9 mouse cellular contexts compared by ENCODE assay signal in genomic region chr4:49519476-49519875, GRCm38 (mm10). TPM values are rescaled to one million over a fixed set of nuclear protein-coding genes. Genes with fewer than 3 reads are reported as not detected.
DNase-seq lines count a peak whose midpoint lies in the region; ATAC-seq lines count a peak whose summit lies in the region.
"Had no signal": no experiment of that assay in that cellular context is flagged by ENCODE, and none has a peak within 500 bp of the region (broad histone marks: within the 10 kb centered on the region; RNA-seq: fewer than 3 reads in every experiment).

No protein-coding gene starts in this region.

- peak overlapping the region; percentile 58 for H3K4me2 ChIP-seq in lung, embryonic 15.5 days
- 0 out of 2 replicates have a peak overlapping the region, but pooled peaks have one; percentile 10 for H3K4me2 ChIP-seq in limb, embryonic 15.5 days

- H3K27ac ChIP-seq in lung, embryonic 15.5 days: no peak overlapping the region
- no peak overlapping the region for H3K27ac ChIP-seq in limb, embryonic 15.5 days

- 80% methylated on average over 5 of the region's 5 CpGs for WGBS in lung, embryonic 15.5 days
- WGBS in limb, embryonic 15.5 days: 73% methylated on average over 5 of the region's 5 CpGs

- no peak overlapping the region for H3K9ac ChIP-seq in lung, embryonic 15.5 days
- no peak overlapping the region for H3K9ac ChIP-seq in limb, embryonic 15.5 days

- no peak for ATAC-seq in lung, embryonic 15.5 days (ENCODE audit: borderline replicate concordance, extremely low read depth, low FRiP score, low TSS enrichment)
- no peak for ATAC-seq in limb, embryonic 15.5 days (ENCODE audit: insufficient number of reproducible peaks, low FRiP score, low TSS enrichment, low read depth)

- H3K9me3 ChIP-seq in lung, embryonic 15.5 days: no peaks in the 10 kb centered on the region
- no peaks in the 10 kb centered on the region for H3K9me3 ChIP-seq in limb, embryonic 15.5 days

- no peaks in the 10 kb centered on the region for H3K27me3 ChIP-seq in lung, embryonic 15.5 days
- H3K27me3 ChIP-seq in limb, embryonic 15.5 days: no peaks in the 10 kb centered on the region
- H3K27me3 ChIP-seq in splenic B cell, adult 2 months (ENCODE audit: control insufficient read depth, insufficient read depth, low read length, poor library complexity, severe bottlenecking): no peaks in the 10 kb centered on the region

- H3K4me1 ChIP-seq in lung, embryonic 15.5 days: peaks cover 13% of the 10 kb centered on the region; the same call in 1 of the 2 replicates
- H3K4me1 ChIP-seq in limb, embryonic 15.5 days: peaks cover 17% of the 10 kb centered on the region

- H3K4me3 ChIP-seq in lung, embryonic 15.5 days: peak overlapping the region; percentile 7; the same call in 1 of the 2 replicates
- H3K4me3 ChIP-seq in limb, embryonic 15.5 days: 0 out of 2 replicates have a peak overlapping the region, but pooled peaks have one; percentile 9

- no peaks in the 10 kb centered on the region; the same call in 1 of the 2 replicates for H3K36me3 ChIP-seq in lung, embryonic 15.5 days
- H3K36me3 ChIP-seq in limb, embryonic 15.5 days: peaks cover 10% of the 10 kb centered on the region
- no peaks in the 10 kb centered on the region for H3K36me3 ChIP-seq in splenic B cell, adult 2 months (ENCODE audit: control insufficient read depth, insufficient read depth, low read length, poor library complexity, severe bottlenecking)

- no peak for DNase-seq in lung, postnatal 25 days (ENCODE audit: low spot score)
- peak; percentile 69 for DNase-seq in c-Kit-positive CD71-positive TER-119-negative erythroid progenitor cells, embryonic 14.5 days (ENCODE audit: low read depth)
- peak; percentile 11 for DNase-seq in splenic B cell, adult 2 months (ENCODE audit: low read depth, low spot score)
- no peak for DNase-seq in left cerebral cortex, adult 9 months (ENCODE audit: low spot score in 2 of 2)
- no peak for DNase-seq in cerebellum, adult 11-12 months
- DNase-seq in spleen, postnatal 36 days (ENCODE audit: low spot score in 2 of 2): no peak
- DNase-seq: right cerebral cortex, adult 18-20 months had no signal

RNA-seq across cellular contexts. Expression of gene Mrpl50, which starts 1.4 kb away (rescaled TPM):
- 69.2 and 69.3 TPM in 2 replicates for polyA plus RNA-seq in lung, embryonic 15.5 days (2015; fragmentation: Nextera tagmentation; extraction: Ambion mirVana)
- polyA plus RNA-seq in limb, embryonic 15.5 days (2015; fragmentation: Nextera tagmentation; extraction: Ambion mirVana): 72.3 and 72.5 TPM in 2 replicates

RNA-seq across cellular contexts. Expression of gene Zfp189, which starts 1.5 kb away (rescaled TPM):
- polyA plus RNA-seq in lung, embryonic 15.5 days (2015; fragmentation: Nextera tagmentation; extraction: Ambion mirVana): 9.0 and 9.8 TPM in 2 replicates
- polyA plus RNA-seq in limb, embryonic 15.5 days (2015; fragmentation: Nextera tagmentation; extraction: Ambion mirVana): 10.1 and 11.2 TPM in 2 replicates

RNA-seq across cellular contexts. Expression of gene Baat, which starts 13.1 kb away (rescaled TPM):
- polyA plus RNA-seq in lung, embryonic 15.5 days (2015; fragmentation: Nextera tagmentation; extraction: Ambion mirVana): not detected in 2 replicates
- 0.12 TPM in 1 of 2 replicates, not detected in the other for polyA plus RNA-seq in limb, embryonic 15.5 days (2015; fragmentation: Nextera tagmentation; extraction: Ambion mirVana)

RNA-seq across cellular contexts. Expression of gene Aldob, which starts 29.9 kb away (rescaled TPM):
- 1.1 and 2.0 TPM in 2 replicates for polyA plus RNA-seq in lung, embryonic 15.5 days (2015; fragmentation: Nextera tagmentation; extraction: Ambion mirVana)
- 0.20 and 0.86 TPM in 2 replicates for polyA plus RNA-seq in limb, embryonic 15.5 days (2015; fragmentation: Nextera tagmentation; extraction: Ambion mirVana)

RNA-seq across cellular contexts. Expression of gene Acnat1, which starts 45.8 kb away (rescaled TPM):
- 0.44 TPM in 1 of 2 replicates, not detected in the other for polyA plus RNA-seq in lung, embryonic 15.5 days (2015; fragmentation: Nextera tagmentation; extraction: Ambion mirVana)
- not detected in 2 replicates for polyA plus RNA-seq in limb, embryonic 15.5 days (2015; fragmentation: Nextera tagmentation; extraction: Ambion mirVana)

Comparison
In these comparisons a context has a peak if more than half of its experiments do, and no peak if none do; other contexts are left out.
1. DNase-seq: peak in c-Kit-positive CD71-positive TER-119-negative erythroid progenitor cells, embryonic 14.5 days (single experiment) and splenic B cell, adult 2 months (single experiment); none in lung, postnatal 25 days (single experiment), left cerebral cortex, adult 9 months (0 of 2), cerebellum, adult 11-12 months (single experiment) and spleen, postnatal 36 days (0 of 2).